Mouse (Mus musculus) small intestine, adult 2 months (tissue): Measurements from ENCODE around the gene Olfr522. TPM values are rescaled to one million over a fixed set of nuclear protein-coding genes. Genes with fewer than 3 reads are reported as not detected.

ENCODE experiments used
- H3K27ac ChIP-seq: fragments of 200-500 bp; 2 replicates; pipeline ENCODE4 v1.5.1; 2012; ENCODE audit warnings: low read depth, low read length, control low read depth, inconsistent platforms; ENCODE audit not compliant: insufficient read depth
- H3K27me3 ChIP-seq: fragments of 200-500 bp; 2 replicates; pipeline ENCODE4 v1.6.1; 2012; ENCODE audit warnings: mild to moderate bottlenecking, moderate library complexity, low read length, inconsistent platforms; ENCODE audit not compliant: control insufficient read depth, insufficient read depth
- H3K36me3 ChIP-seq: fragments of 200-500 bp; 2 replicates; pipeline ENCODE4 v1.6.1; 2012; ENCODE audit warnings: mild to moderate bottlenecking, low read length, control low read depth, inconsistent platforms; ENCODE audit not compliant: control insufficient read depth, insufficient read depth
- H3K4me1 ChIP-seq: fragments of 200-500 bp; 2 replicates; pipeline ENCODE4 v1.6.1; 2012; ENCODE audit warnings: low read length, inconsistent platforms, mixed read lengths; ENCODE audit not compliant: control insufficient read depth, insufficient read depth, insufficient read length
- H3K4me3 ChIP-seq: fragments of 200-500 bp; 2 replicates; pipeline ENCODE4 v1.5.1; 2012; ENCODE audit warnings: low read depth, mild to moderate bottlenecking, control low read depth, inconsistent platforms, low read length, moderate library complexity
- CTCF ChIP-seq: fragments of 200-500 bp; IDR thresholded peaks from 2 replicates; pipeline ENCODE4 v1.5.1; 2012; ENCODE audit warnings: low read depth, mild to moderate bottlenecking, control low read depth, inconsistent platforms, low read length, moderate library complexity, mixed read lengths; ENCODE audit not compliant: insufficient replicate concordance, insufficient read length; ENCODE audit errors: extremely low read depth
- POLR2A ChIP-seq: fragments of 200-500 bp; IDR thresholded peaks from 2 replicates; pipeline ENCODE4 v1.6.1; 2012; ENCODE audit warnings: low read depth, mild to moderate bottlenecking, control low read depth, inconsistent platforms, low read length, moderate library complexity
- WGBS: fragments of 180-500 bp; shearing (Covaris S2); methylation state at CpG from one replicate; pipeline ENCODE4 v1.1.7; 2018; 5-methylcytosine and 5-hydroxymethylcytosine counted together
- polyA plus RNA-seq: library from polyadenylated mRNA; depleted of rRNA; stranded (reverse); fragments of >200 nt; gene quantifications from 2 replicates; pipeline ENCODE4 v1.2.3, GENCODE M21; 2012; rRNA removed

The Olfr522 gene
- not detected in 2 replicates for polyA plus RNA-seq

- Histone ChIP-seq H3K36me3 (no peaks in the 10 kb centered on the region), H3K4me3 (no peak within 1 kb of the TSS), H3K4me1 (no peaks in the 10 kb centered on the region), H3K27me3 (no peaks in the 10 kb centered on the region), H3K27ac (no peak within 1 kb of the TSS)
- TF ChIP-seq CTCF (no peak), POLR2A (no peak)
- WGBS, result 71% methylated on average over 7 of the region's 7 CpGs
Measured at GRCm38 (mm10) chr7:140164664-140165063, at the start of gene Olfr522. Olfr522 (minus strand) TSS chr7:140164764.

GRCm38 (mm10) chr7:140213841-140214240 is 49.3 kb upstream of the Olfr522 start:
- H3K27me3 ChIP-seq, result no peaks in the 10 kb centered on the region
- no peak overlapping the region for H3K4me3 ChIP-seq
- no peaks in the 10 kb centered on the region for H3K4me1 ChIP-seq
- no peaks in the 10 kb centered on the region for H3K36me3 ChIP-seq
- TF ChIP-seq POLR2A (no peak), CTCF (no peak)
- H3K27ac ChIP-seq, result no peak overlapping the region
- 73% methylated on average over 5 of the region's 5 CpGs for WGBS

GRCm38 (mm10) chr7:140208677-140209076 is 44.1 kb upstream of the Olfr522 start:
- 31% methylated on average over 3 of the region's 3 CpGs for WGBS
- no peak for TF ChIP-seq CTCF
- no peak for TF ChIP-seq POLR2A

GRCm38 (mm10) chr7:140208153-140208552 is 43.6 kb upstream of the Olfr522 start:
- no peaks in the 10 kb centered on the region for H3K27me3 ChIP-seq
- WGBS, result 37% methylated on average over 8 of the region's 8 CpGs
- TF ChIP-seq POLR2A, result no peak
- TF ChIP-seq CTCF, result no peak

More at GRCm38 (mm10) chr7:140208677-140209076, 44.1 kb upstream of the Olfr522 start:
- H3K27ac ChIP-seq, result no peak overlapping the region
- no peaks in the 10 kb centered on the region for H3K4me1 ChIP-seq
- no peaks in the 10 kb centered on the region for H3K27me3 ChIP-seq
- no peaks in the 10 kb centered on the region for H3K36me3 ChIP-seq
- no peak overlapping the region for H3K4me3 ChIP-seq

GRCm38 (mm10) chr7:140206904-140207303 is 42.3 kb upstream of the Olfr522 start:
- no peaks in the 10 kb centered on the region for H3K27me3 ChIP-seq
- no peaks in the 10 kb centered on the region for H3K4me1 ChIP-seq
- 83% methylated on average over 3 of the region's 3 CpGs for WGBS
- H3K36me3 ChIP-seq, result no peaks in the 10 kb centered on the region
- H3K27ac ChIP-seq, result no peak overlapping the region
- no peak overlapping the region for H3K4me3 ChIP-seq
- TF ChIP-seq POLR2A (no peak), CTCF (no peak)

More at GRCm38 (mm10) chr7:140208153-140208552, 43.6 kb upstream of the Olfr522 start:
- Histone ChIP-seq H3K36me3 (no peaks in the 10 kb centered on the region), H3K4me3 (no peak overlapping the region), H3K4me1 (no peaks in the 10 kb centered on the region), H3K27ac (no peak overlapping the region)

- no peaks in the 10 kb centered on the region for H3K36me3 ChIP-seq
- no peaks in the 10 kb centered on the region for H3K4me1 ChIP-seq
- TF ChIP-seq CTCF (no peak), POLR2A (no peak)
- no peaks in the 10 kb centered on the region for H3K27me3 ChIP-seq
- no peak within 1 kb of the TSS for H3K4me3 ChIP-seq
- H3K27ac ChIP-seq, result no peak within 1 kb of the TSS
Measured at GRCm38 (mm10) chr7:140205864-140206263, 41.3 kb upstream of the Olfr522 start, which contains the start of gene Olfr524. Olfr524 (minus strand) TSS chr7:140205964.

- TF ChIP-seq POLR2A, result no peak
- TF ChIP-seq CTCF, result no peak
Measured at GRCm38 (mm10) chr7:140201090-140201489, 36.5 kb upstream of the Olfr522 start.

GRCm38 (mm10) chr7:140196002-140196401 is 31.4 kb upstream of the Olfr522 start:
- Histone ChIP-seq H3K4me3 (no peak overlapping the region), H3K27me3 (no peaks in the 10 kb centered on the region), H3K4me1 (peaks cover 2% of the 10 kb centered on the region; the same call in 1 of the 2 replicates), H3K27ac (no peak overlapping the region), H3K36me3 (no peaks in the 10 kb centered on the region)
- WGBS, result 77% methylated on average over 8 of the region's 8 CpGs
- TF ChIP-seq CTCF (no peak), POLR2A (no peak)

More at GRCm38 (mm10) chr7:140201090-140201489, 36.5 kb upstream of the Olfr522 start:
- no peaks in the 10 kb centered on the region for H3K36me3 ChIP-seq
- H3K4me1 ChIP-seq, result no peaks in the 10 kb centered on the region
- no peak overlapping the region for H3K27ac ChIP-seq
- WGBS, result 86% methylated on average over 4 of the region's 4 CpGs
- no peaks in the 10 kb centered on the region for H3K27me3 ChIP-seq
- no peak overlapping the region for H3K4me3 ChIP-seq
